Mouse (Mus musculus) heart, postnatal 0 days (tissue): ENCODE results near the gene Krt23. TPM values are rescaled to one million over a fixed set of nuclear protein-coding genes. Genes with fewer than 3 reads are reported as not detected.

Experiments used
- ATAC-seq: fragments of 200-750 bp; cut with Nextera tagmentation; 2 replicates; pipeline ENCODE4 v1.8.0; 2017; ENCODE audit warnings: low read depth, moderate number of reproducible peaks, moderate library complexity; ENCODE audit not compliant: insufficient read depth
- DNase-seq: peaks from one replicate; pipeline ENCODE4 v3.0.0-alpha.2; 2016; ENCODE audit warnings: low spot score
- H3K27ac ChIP-seq: fragments of 300-500 bp; sonication (generic); 2 replicates; pipeline ENCODE4 v1.5.1; 2014; ENCODE audit warnings: low read depth, mild to moderate bottlenecking
- H3K27me3 ChIP-seq: fragments of 300-500 bp; sonication (generic); 2 replicates; pipeline ENCODE4 v1.6.1; 2014; ENCODE audit warnings: low read length, mixed read lengths; ENCODE audit not compliant: control insufficient read depth, insufficient read depth
- H3K36me3 ChIP-seq: fragments of 300-500 bp; sonication (generic); replicated peaks from 2 replicates; pipeline ENCODE4 v1.6.1; 2014; ENCODE audit warnings: low read length, mixed read lengths; ENCODE audit not compliant: control insufficient read depth, insufficient read depth
- H3K4me1 ChIP-seq: fragments of 300-500 bp; sonication (generic); 2 replicates; pipeline ENCODE4 v1.6.1; 2014; ENCODE audit warnings: antibody characterized with exemption; ENCODE audit not compliant: control insufficient read depth, insufficient read depth
- H3K4me2 ChIP-seq: fragments of 300-500 bp; sonication (generic); 2 replicates; pipeline ENCODE4 v1.6.1; 2014; ENCODE audit warnings: low read depth, mild to moderate bottlenecking, low read length, moderate library complexity
- H3K4me3 ChIP-seq: fragments of 300-500 bp; sonication (generic); 2 replicates; pipeline ENCODE4 v1.5.1; 2014; ENCODE audit warnings: low read depth, low read length
- H3K9ac ChIP-seq: fragments of 300-500 bp; sonication (generic); replicated peaks from 2 replicates; pipeline ENCODE4 v1.6.1; 2014; ENCODE audit warnings: low read depth, low read length, mixed read lengths
- H3K9me3 ChIP-seq: fragments of 300-500 bp; sonication (generic); replicated peaks from 2 replicates; pipeline ENCODE4 v1.6.1; 2016; ENCODE audit warnings: low read length; ENCODE audit not compliant: control insufficient read depth
- CTCF ChIP-seq: IDR thresholded peaks from 2 replicates; pipeline ENCODE4 v1.5.1; 2016; ENCODE audit warnings: antibody characterized with exemption, control low read depth, low read depth
- EP300 ChIP-seq: IDR thresholded peaks from 2 replicates; pipeline ENCODE4 v1.6.1; 2016; ENCODE audit warnings: antibody characterized with exemption, low read depth
- WGBS: fragments of 180-500 bp; shearing (Covaris S2); extraction: QIAGEN DNeasy Blood & Tissue Kit; methylation state at CpG from one replicate; pipeline ENCODE4 v1.1.7; 2014; 5-methylcytosine and 5-hydroxymethylcytosine counted together
- polyA plus RNA-seq: library from polyadenylated mRNA; unstranded; fragments of >200 nt; fragmentation: Nextera tagmentation; extraction: Ambion mirVana; gene quantifications from 2 replicates; pipeline ENCODE4 v1.2.1, GENCODE M21; 2015
- total RNA-seq: library from RNA; depleted of rRNA; stranded (reverse); fragments of >200 nt; gene quantifications from 2 replicates; pipeline ENCODE4 v1.2.3, GENCODE M21; 2014; ENCODE audit warnings: low replicate concordance

Gene Krt23
- total and polyA plus RNA-seq, 2 experiments from 2014 or later, result 0.07 TPM; not detected in 1

GRCm38 (mm10) chr11:99496460-99496859 is 3.5 kb upstream of the Krt23 start:
- Histone ChIP-seq H3K4me3 (no peak overlapping the region), H3K4me2 (no peak overlapping the region), H3K9ac (no peak overlapping the region), H3K9me3 (no peaks in the 10 kb centered on the region), H3K36me3 (no peaks in the 10 kb centered on the region), H3K27me3 (no peaks in the 10 kb centered on the region), H3K27ac (no peak overlapping the region), H3K4me1 (no peaks in the 10 kb centered on the region)
- TF ChIP-seq EP300, result no peak
- TF ChIP-seq CTCF, result no peak
- no peak for DNase-seq
- WGBS, result 72% methylated on average over 4 of the region's 4 CpGs
- ATAC-seq, result no peak

DNA sequence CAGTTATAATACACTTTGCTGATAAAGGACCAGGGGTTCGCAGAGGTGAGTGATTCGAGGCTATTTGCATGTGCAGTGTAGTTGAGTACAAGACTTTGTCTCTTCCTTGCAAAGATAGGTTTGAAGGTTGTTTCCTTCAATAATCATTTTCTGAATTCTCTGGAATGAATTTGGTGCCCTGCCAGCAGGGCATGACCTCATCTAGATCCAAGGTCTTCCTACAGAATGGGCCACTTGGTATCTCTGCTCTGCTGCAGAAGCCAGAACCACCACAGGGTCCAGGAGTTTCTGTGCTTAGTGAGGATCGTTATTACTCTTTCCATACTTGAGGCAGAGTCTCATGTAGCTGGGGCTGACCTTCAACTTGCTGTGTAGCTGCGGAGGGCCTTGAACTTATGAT is 1.8 kb upstream of the Krt23 start:
- H3K9ac ChIP-seq, result no peak overlapping the region
- no peak overlapping the region for H3K27ac ChIP-seq
- 87% methylated on average over 4 of the region's 4 CpGs for WGBS
- DNase-seq (no peak), ATAC-seq (no peak)
- no peaks in the 10 kb centered on the region for H3K27me3 ChIP-seq
- TF ChIP-seq EP300 (no peak), CTCF (no peak)
- no peaks in the 10 kb centered on the region for H3K9me3 ChIP-seq
- no peaks in the 10 kb centered on the region for H3K36me3 ChIP-seq
- no peaks in the 10 kb centered on the region for H3K4me1 ChIP-seq
- no peak overlapping the region for H3K4me3 ChIP-seq
- H3K4me2 ChIP-seq, result no peak overlapping the region

DNA sequence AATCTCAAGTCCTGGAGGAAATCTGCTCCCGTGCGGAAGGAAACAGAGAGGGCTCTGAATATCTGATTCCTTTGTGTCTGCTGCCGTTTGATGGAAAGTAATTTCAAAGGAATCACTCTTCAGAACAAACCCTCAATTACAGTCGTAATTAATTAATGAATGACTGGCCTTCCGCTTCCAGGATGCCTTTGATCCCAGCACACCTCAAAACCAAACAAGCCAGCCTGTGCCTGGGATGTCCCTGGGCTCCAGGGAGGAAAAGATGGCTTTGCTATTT is 575 bp upstream of the Krt23 start:
- H3K27ac ChIP-seq, result no peak overlapping the region
- H3K4me2 ChIP-seq, result no peak overlapping the region
- DNase-seq (no peak), ATAC-seq (no peak)
- no peaks in the 10 kb centered on the region for H3K9me3 ChIP-seq
- TF ChIP-seq EP300, result no peak
- no peak for TF ChIP-seq CTCF
- H3K4me1 ChIP-seq, result no peaks in the 10 kb centered on the region
- no peaks in the 10 kb centered on the region for H3K36me3 ChIP-seq
- no peak overlapping the region for H3K4me3 ChIP-seq
- 57% methylated on average over 5 of the region's 5 CpGs for WGBS
- no peaks in the 10 kb centered on the region for H3K27me3 ChIP-seq
- no peak overlapping the region for H3K9ac ChIP-seq

- Histone ChIP-seq H3K9me3 (no peaks in the 10 kb centered on the region), H3K4me3 (no peak overlapping the region), H3K27me3 (no peaks in the 10 kb centered on the region), H3K9ac (no peak overlapping the region), H3K36me3 (no peaks in the 10 kb centered on the region), H3K27ac (no peak overlapping the region), H3K4me2 (no peak overlapping the region), H3K4me1 (no peaks in the 10 kb centered on the region)
- ATAC-seq, result no peak
- no peak for TF ChIP-seq EP300
- TF ChIP-seq CTCF, result no peak
- WGBS, result 77% methylated on average over 8 of the region's 8 CpGs
- no peak for DNase-seq
These were observed 1.9 kb downstream of the Krt23 start for GRCm38 (mm10) chr11:99491040-99491439.

DNA sequence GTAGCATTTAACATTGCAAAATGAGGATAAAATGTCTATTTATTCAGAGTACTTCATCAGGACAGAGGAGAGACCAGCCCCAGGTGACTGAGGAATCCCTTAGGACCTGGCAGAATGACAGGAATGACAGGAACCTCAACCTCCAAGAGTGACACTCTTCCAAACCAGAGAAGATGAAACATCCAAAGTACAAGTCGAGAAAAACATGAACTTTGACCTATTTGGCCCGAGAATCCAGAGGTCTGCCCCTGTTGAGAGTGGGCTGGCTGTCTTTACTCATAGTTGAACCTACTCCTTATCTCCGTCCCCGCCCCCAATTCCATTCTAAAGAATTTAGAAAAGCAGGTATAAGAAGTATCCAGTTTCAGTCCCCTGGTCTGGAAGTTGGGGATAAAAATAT is 2.3 kb downstream of the Krt23 start:
- H3K4me3 ChIP-seq, result no peak overlapping the region
- no peaks in the 10 kb centered on the region for H3K36me3 ChIP-seq
- H3K27me3 ChIP-seq, result no peaks in the 10 kb centered on the region
- WGBS, result 51% methylated on average over 4 of the region's 4 CpGs
- no peaks in the 10 kb centered on the region for H3K9me3 ChIP-seq
- DNase-seq, result no peak
- no peak for ATAC-seq
- H3K9ac ChIP-seq, result no peak overlapping the region
- no peak overlapping the region for H3K4me2 ChIP-seq
- TF ChIP-seq CTCF (no peak), EP300 (no peak)
- H3K4me1 ChIP-seq, result no peaks in the 10 kb centered on the region
- H3K27ac ChIP-seq, result no peak overlapping the region

DNA sequence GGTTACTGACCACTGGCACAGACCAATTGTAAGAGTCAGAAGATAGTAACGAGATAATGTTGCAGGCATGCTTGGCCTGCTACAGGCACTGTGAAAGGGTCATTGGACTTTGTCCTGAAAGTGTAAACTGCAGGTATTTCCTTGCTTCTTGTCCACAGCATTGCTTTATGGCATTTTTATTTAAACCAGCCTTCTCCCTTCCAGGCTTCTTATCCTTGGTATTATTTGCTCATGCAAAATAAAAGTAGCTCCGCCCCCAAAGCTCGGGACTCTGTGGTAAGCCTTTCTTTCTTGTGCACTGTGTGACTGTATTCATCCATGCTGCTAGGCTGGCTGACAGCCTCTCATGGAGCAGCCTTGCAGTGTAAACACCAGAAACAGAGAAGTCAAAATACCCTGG is 3.7 kb downstream of the Krt23 start:
- Histone ChIP-seq H3K27ac (no peak overlapping the region), H3K4me1 (no peaks in the 10 kb centered on the region), H3K9ac (no peak overlapping the region), H3K27me3 (no peaks in the 10 kb centered on the region), H3K36me3 (no peaks in the 10 kb centered on the region), H3K9me3 (no peaks in the 10 kb centered on the region), H3K4me2 (no peak overlapping the region), H3K4me3 (no peak overlapping the region)
- TF ChIP-seq CTCF (no peak), EP300 (no peak)
- DNase-seq (no peak), ATAC-seq (no peak)
- 69% methylated on average over 3 of the region's 3 CpGs for WGBS
